Mouse (Mus musculus) lung, postnatal 36 days (tissue): ENCODE measurements around the gene Trim38.
A peak's percentile ranks its signal among the peaks of the same experiment; 100 is the strongest.

Experiments
- DNase-seq: peaks from one replicate; pipeline ENCODE4 v3.0.0; 2022; ENCODE audit warnings: mixed read lengths

Gene Trim38

DNA sequence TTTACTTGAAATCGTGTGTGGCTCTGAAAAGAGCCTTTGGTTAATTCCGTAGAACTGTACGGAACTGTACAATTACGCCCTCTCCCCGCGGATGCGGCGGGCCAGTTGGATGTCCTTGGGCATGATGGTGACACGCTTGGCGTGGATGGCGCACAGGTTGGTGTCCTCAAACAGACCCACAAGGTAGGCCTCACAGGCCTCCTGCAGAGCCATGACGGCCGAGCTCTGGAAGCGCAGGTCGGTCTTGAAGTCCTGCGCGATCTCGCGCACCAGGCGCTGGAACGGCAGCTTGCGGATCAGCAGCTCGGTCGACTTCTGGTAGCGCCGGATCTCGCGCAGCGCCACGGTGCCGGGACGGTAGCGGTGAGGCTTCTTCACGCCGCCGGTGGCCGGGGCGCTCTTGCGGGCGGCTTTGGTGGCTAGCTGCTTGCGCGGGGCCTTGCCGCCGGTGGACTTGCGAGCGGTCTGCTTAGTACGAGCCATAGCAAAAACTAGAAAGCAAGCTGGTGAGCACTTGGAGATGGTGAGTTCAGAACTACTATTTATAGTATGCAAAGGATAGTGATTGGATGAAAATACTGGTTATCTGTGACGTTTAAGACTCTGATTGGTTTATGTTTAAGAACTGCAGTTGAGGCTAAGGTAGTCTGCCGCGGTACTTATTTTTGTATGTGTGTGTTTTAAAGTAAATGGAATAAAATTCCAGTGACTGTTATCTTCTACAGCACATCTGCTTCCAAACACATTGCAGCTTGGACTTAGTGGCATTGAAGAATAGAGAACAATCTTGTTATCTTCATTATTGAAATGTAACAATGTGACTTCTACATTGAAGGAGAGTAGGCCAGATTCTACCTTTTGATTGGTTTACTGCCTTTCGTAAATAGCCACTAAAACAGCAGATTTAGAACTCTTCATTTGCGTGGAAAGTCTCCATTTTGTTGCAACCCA lies 7.6 kb upstream of the Trim38 start, which contains the start of gene Hist1h3a:
Gene Hist1h3a (minus strand): TSS at position 516 of the 951 bp plus-strand sequence.
- DNase-seq = peak; percentile 71

DNA sequence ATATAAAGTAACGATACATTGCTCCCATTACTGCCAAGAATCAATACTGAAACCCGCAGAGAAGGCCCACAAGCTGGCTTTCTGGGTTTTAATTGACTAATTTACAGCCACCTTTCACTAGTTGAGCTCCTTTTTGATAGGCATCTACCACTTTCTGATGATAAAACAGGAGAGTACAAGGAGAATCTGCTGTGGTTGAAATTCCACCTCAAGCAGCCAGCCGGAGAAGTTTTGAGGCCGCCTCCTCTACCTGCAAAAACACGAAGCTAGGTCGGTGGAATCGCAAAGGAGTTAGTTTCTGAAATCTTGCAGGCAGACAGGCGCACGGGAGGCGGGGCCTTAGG lies 6.5 kb upstream of the Trim38 start:
- DNase-seq = no peak

DNA sequence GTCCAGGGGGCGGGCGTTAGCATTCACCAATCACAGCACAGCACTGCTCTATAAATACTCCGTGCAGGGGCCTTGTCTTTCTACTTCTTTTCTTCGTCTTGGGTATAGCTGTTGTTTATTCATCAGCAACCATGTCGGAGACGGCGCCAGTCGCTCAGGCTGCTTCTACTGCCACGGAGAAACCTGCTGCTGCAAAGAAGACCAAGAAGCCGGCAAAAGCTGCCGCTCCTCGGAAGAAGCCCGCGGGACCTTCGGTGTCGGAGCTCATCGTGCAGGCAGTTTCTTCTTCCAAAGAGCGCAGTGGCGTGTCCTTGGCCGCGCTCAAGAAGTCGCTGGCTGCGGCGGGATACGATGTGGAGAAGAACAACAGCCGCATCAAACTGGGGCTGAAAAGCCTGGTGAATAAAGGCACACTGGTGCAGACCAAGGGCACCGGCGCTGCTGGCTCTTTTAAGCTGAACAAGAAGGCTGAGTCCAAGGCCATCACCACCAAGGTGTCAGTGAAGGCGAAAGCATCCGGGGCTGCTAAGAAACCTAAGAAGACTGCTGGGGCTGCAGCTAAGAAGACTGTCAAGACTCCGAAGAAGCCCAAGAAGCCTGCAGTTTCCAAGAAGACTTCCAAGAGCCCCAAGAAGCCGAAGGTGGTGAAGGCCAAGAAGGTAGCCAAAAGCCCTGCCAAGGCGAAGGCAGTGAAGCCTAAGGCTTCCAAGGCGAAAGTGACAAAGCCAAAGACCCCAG lies 6.0 kb upstream of the Trim38 start, which contains the start of gene Hist1h1a:
Gene Hist1h1a (plus strand): TSS at position 81 of the 738 bp plus-strand sequence.
- peak; percentile 92 for DNase-seq

DNA sequence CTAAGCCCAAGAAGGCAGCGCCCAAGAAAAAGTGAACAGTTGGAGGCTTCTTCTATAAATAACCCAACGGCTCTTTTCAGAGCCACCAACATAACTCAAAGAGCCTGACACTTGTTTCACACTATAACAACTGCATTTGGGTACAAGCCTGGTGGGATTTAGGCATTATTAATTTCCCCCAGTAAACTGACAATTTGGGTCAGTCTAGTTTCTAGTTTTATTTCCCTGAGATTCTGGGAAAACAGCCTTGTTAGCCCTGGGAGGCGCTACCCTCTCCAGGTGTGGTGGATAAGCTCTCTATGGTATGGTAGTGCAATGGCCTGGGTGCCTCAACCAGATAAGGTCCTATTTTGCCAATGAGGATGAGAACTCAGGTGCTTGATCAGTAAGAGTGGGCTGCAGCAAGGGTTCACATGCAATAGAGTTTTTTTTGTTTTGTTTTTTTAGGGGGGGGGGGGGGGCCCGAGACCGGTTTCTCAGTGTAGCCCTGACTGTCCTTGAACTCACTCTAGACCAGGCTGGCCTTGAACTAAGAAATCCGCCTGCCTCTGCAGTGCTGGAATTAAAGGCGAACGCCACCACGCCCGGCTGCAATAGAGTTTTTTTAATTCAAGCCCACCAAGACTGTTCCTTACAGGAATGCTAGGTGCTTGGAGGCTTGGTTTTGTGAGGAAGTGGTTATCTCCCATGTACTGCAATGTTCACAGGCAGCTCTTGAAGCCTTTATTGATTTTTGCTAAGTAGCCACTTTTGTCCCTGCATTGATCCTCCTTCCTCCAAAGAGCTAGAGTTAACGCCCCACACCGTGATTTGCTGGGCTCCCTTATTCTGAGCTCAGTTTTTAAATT lies 5.2 kb upstream of the Trim38 start:
- DNase-seq = no peak

GRCm38 (mm10) chr13:23765172-23765513 lies 4.6 kb upstream of the Trim38 start:
- no peak for DNase-seq

- DNase-seq = no peak
These were observed 2.9 kb upstream of the Trim38 start for GRCm38 (mm10) chr13:23766772-23767171.

DNA sequence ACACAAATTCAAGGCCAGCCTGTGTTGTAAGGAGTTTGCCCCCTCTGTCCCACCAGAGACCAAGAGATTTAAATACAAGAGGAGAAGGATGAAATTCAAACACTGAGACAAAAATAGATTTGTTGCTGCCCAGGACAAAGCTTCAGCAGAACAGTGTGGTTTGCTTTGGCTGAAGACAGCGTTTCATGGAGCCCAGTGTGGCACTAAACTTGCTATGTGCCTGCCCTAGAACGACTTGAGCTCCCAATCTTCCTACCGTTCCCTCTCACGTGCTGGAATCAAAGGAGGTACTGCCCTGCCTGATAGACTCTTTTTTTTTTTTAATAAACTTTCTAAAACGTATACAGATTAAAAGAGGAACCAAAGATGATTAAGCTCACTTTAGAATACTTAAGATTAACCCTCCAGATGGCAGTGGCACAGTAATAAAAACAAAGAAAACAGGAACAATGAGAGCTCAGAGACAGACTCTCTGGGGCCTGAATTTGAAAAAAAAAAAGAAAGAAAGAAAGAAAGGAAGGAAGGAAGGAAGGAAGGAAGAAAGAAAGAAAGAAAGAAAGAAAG lies 797 bp upstream of the Trim38 start:
- DNase-seq = no peak

DNA sequence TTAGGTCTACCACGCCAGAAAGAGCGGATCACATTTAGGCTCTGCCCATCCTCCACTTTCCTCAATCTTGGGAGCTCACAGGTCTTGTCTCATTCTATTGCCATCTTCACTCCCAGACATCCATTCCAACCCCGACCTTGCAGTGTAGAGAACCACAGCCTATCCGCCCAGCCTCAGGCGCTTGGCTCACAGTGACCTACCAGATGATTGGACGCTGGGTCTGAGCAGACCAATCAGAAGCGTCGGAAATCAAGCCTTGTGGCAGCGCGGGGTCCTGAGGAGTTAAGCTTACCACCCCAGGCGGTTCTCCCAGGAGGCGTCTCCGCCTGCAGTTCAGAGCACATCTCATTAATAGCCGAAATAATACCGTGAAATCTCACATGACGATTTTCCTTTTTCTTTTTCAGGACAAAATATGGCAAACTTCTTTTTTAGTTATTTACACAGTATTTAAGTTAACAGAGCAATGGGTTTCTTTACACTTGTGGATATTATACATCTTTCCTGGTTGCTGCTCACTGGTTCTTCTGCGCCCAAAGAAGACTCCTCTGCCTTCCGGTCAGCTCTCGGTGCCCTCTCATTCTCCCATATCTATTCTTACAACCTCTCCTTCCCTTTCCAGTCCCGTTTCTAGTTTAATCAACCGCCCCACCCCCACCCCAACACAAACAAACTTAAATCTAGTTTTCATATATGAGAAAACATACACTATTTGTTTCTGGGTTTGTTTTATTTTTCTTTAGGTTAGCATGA lies 3.0 kb downstream of the Trim38 start:
- peak; percentile 35 for DNase-seq

GRCm38 (mm10) chr13:23778339-23778738 lies 8.6 kb downstream of the Trim38 start:
- DNase-seq = no peak

DNA sequence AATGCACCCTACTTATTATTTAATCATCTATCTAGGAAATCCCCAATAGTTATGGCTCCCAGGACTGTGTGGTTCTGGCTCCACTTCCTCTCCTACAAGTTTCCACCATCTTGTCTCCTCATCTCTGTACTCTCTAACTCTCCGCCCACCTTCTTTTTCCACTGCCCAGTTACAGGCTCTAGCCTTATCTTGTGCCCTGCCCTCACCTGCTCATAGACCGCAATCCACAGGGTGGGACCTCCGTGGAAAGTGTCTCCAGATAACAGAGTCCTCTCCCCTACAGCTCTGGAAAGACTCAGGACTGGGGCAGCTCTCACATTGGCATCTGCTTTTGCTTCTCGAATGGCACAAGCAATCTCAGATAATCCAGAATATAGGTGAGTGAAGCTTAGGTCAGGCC lies 9.3 kb downstream of the Trim38 start:
- DNase-seq = no peak

DNA sequence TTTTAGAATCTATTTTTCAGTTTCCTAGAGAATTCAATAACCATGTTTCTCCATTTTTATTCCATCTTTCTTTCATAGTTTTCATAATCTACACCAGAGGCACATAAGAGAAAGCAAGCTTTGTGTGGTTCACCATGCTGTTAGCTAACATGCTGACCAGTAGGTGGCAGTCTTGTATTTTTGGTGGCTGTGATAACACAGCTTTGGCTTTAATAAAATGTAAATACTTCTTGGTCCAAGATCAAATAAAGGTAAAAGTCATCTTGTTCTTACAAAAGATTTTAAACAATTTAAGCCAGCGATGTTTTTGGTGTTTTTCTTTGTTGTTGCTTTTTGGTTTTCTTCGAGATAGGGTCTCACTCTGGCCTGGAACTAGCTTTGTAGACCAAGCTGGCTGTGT lies 22.8 kb downstream of the Trim38 start:
- peak; percentile 79 for DNase-seq

DNA sequence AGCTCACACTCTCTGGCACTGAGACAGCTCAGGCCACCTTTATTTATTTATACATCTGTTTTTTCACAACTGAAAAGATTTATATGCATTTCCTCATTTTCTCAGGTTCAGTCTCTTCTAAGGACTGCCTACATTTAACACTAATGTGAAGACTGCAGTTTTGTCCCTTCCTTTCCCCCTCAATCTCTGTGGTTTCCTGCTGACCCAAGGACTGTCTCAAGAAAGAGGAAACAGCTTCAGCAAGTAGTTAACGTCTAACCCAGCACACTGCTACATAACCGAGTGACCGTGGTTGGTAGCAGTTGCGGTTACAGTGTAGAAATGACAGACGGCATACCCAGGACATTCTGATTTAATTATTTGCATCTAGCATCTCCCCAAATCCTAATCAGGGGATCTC lies 29.7 kb downstream of the Trim38 start:
- peak; percentile 21 for DNase-seq

- DNase-seq = peak; percentile 6
These were observed 34.8 kb downstream of the Trim38 start for GRCm38 (mm10) chr13:23804532-23804931.

GRCm38 (mm10) chr13:23806422-23807052 lies 36.8 kb downstream of the Trim38 start, which contains the start of gene Slc17a2:
Slc17a2 (plus strand) TSS chr13:23806993.
- peak; percentile 12 for DNase-seq

GRCm38 (mm10) chr13:23816148-23816547 lies 46.4 kb downstream of the Trim38 start:
- peak; percentile 31 for DNase-seq

DNA sequence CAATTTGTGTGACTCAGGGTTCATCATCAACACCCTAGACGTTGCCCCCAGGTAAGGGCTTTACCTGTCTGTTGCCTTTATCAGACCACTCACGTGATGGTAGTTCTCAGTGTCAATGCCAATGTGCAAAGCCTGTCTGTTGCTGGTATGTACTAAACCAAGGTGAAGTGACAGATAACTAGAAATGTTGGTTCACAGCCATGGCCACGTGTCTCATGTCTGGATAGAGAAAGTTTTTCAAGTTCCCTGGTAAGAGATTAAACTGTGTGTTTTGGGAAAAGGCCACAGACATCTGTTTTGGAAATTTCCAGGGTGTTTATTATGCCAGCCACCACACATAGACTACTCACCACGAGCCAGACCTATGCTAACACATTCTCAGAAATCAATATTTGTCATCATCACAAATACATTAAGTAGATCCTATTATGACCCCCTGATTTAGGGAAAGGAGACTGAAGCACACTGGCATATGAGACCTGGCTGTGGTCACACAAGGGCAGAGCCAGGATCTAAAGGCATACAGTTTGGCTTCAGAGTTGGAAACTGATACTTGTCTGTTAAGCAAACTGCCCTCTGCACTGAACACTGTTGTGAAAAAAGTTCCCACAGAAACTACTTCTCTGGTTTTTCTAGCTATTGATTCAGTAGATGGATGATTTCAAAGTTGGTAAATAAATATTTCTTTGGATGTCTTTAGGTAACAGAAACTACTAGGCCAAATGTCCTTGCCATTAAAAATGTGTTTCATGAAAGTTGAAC lies 50.6 kb downstream of the Trim38 start:
- DNase-seq = no peak

DNA sequence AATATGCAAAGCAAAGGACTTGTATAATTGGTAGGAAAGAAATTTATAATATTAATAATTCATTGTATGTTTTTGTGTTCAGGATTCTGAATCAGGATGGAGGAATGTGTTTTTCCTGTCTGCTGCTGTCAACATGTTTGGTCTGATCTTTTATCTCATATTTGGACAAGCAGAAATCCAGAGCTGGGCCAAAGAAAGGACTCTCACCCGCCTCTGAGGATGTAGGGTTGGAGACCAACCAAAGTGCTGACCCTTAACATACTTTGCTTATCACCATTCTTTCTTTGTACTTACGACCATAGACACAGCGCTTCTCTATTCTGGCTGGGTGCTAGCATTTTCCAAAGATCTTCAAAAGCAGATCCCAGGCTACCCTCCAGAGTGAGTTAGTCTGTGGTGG lies 52.5 kb downstream of the Trim38 start:
- DNase-seq = peak; percentile 4

- no peak for DNase-seq
These were observed 56.9 kb downstream of the Trim38 start for GRCm38 (mm10) chr13:23826606-23827005.

- peak; percentile 53 for DNase-seq
These were observed 63.3 kb downstream of the Trim38 start for GRCm38 (mm10) chr13:23833053-23833452.

GRCm38 (mm10) chr13:23834836-23835235 lies 65.1 kb downstream of the Trim38 start:
- no peak for DNase-seq
